Mouse (Mus musculus) right cerebral cortex, postnatal 10 days (tissue): ENCODE measurements around the gene Gfap.

Source experiments
- DNase-seq, 2 experiments: peaks; one replicate each; pipeline ENCODE4 v3.0.0; 2021; ENCODE audit warnings: low spot score in 2 of 2

Gene Gfap

DNA sequence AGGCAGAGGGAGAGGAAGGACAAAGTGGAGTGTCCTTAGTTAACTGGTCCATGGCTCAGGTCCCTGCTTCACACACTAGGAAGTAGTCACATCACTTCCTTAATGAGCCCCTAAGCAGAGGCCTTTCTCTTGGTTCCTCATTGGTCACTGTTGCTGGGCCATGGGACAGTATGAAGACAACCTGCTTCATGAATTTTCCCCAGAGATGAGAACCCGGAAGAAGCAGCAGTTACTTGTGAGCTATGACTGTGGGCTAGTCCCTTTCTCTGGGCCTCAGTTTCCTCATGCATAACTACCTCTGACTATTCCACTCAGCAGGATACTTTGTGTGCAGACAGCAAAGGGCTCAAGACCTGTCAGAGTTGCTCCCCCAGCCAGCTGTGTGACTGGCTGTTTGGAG is 63.3 kb downstream of the Gfap start:
- no peak for DNase-seq
